Mouse (Mus musculus) midbrain, embryonic 10.5 days (tissue): ENCODE results near the gene Gm10376. TPM values are rescaled to one million over a fixed set of nuclear protein-coding genes. Genes with fewer than 3 reads are reported as not detected.
"Not testable (repeated sequence)": the region's sequence is repeated elsewhere in the genome, so short reads cannot be mapped to it uniquely, and the experiment has no call there.

Source experiments
- DNase-seq: peaks from one replicate; pipeline ENCODE4 v3.0.0-alpha.2; 2017; ENCODE audit warnings: low spot score
- H3K27ac ChIP-seq: fragments of 300-500 bp; sonication (generic); replicated peaks from 2 replicates; pipeline ENCODE4 v1.5.1; 2016; ENCODE audit warnings: mild to moderate bottlenecking
- H3K27me3 ChIP-seq: fragments of 300-500 bp; sonication (generic); 2 replicates; pipeline ENCODE4 v1.6.1; 2016; ENCODE audit warnings: low read depth, mild to moderate bottlenecking; ENCODE audit not compliant: poor library complexity, severe bottlenecking
- H3K36me3 ChIP-seq: fragments of 300-500 bp; sonication (generic); 2 replicates; pipeline ENCODE4 v1.6.1; 2016; ENCODE audit warnings: mild to moderate bottlenecking, moderate library complexity
- H3K4me1 ChIP-seq: fragments of 300-500 bp; sonication (generic); 2 replicates; pipeline ENCODE4 v1.6.1; 2016
- H3K4me3 ChIP-seq: fragments of 300-500 bp; sonication (generic); 2 replicates; pipeline ENCODE4 v1.5.1; 2016; ENCODE audit warnings: mild to moderate bottlenecking, moderate library complexity
- H3K9me3 ChIP-seq: fragments of 300-500 bp; sonication (generic); replicated peaks from 2 replicates; pipeline ENCODE4 v1.6.1; 2016; ENCODE audit warnings: mild to moderate bottlenecking
- WGBS: fragments of 180-500 bp; shearing (Covaris S2); methylation state at CpG from one replicate; pipeline ENCODE4 v1.1.7; 2016; 5-methylcytosine and 5-hydroxymethylcytosine counted together
- polyA plus RNA-seq: library from polyadenylated mRNA; unstranded; fragments of >200 nt; fragmentation: Nextera tagmentation; extraction: Ambion mirVana; gene quantifications from 2 replicates; pipeline ENCODE4 v1.2.1, GENCODE M21; 2016

Gene Gm10376
- not detected in 2 replicates for polyA plus RNA-seq

- not testable (repeated sequence) for DNase-seq, H3K4me1 ChIP-seq, H3K27ac ChIP-seq, H3K27me3 ChIP-seq, H3K36me3 ChIP-seq, H3K4me3 ChIP-seq, H3K9me3 ChIP-seq
Observed at GRCm38 (mm10) chr14:43015528-43015927, at the start of gene Gm10376. TSS of gene Gm10376 (minus strand) at chr14:43015628.

- H3K4me3 ChIP-seq, H3K27ac ChIP-seq, H3K27me3 ChIP-seq, H3K4me1 ChIP-seq, H3K9me3 ChIP-seq, DNase-seq, H3K36me3 ChIP-seq: not testable (repeated sequence)
- WGBS: 78% methylated on average over 4 of the region's 4 CpGs
Observed at GRCm38 (mm10) chr14:43060179-43060578, 44.8 kb upstream of the Gm10376 start.

DNA sequence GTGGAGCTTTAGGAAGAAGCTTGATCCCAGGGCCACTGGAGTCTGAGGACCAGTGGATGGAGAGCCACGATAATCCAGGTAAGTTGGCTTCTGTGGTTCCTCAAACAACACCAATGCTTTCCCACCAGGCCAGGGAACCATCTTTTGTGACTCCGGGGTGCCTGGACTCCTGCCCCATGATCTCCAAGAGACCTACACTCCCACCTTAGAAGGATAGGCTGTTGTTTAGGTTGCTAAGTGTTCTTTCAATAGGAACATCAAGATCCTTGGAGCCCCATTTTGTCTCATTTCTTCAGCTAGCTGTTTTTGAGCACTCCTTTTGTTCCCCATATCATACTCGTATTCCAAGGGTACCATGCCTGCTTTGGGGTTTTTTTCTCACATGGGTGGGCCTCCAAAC, 42.6 kb upstream of the Gm10376 start:
- not testable (repeated sequence) for DNase-seq, H3K27ac ChIP-seq
- WGBS: 84% methylated on average over 3 of the region's 3 CpGs

GRCm38 (mm10) chr14:42993524-42993923, 21.9 kb downstream of the Gm10376 start, which contains the start of gene Gm8082:
TSS of gene Gm8082 (minus strand) at chr14:42993624.
- WGBS: no CpG with 5 or more reads among the region's 1 CpGs
- H3K27ac ChIP-seq, H3K4me3 ChIP-seq, H3K27me3 ChIP-seq, DNase-seq, H3K4me1 ChIP-seq, H3K9me3 ChIP-seq, H3K36me3 ChIP-seq: not testable (repeated sequence)

More for the DNA sequence above, 42.6 kb upstream of the Gm10376 start:
- not testable (repeated sequence) for H3K4me3 ChIP-seq, H3K36me3 ChIP-seq, H3K27me3 ChIP-seq, H3K9me3 ChIP-seq, H3K4me1 ChIP-seq

Other genes starting within 250 kb of the Gm10376 start
- not detected in 2 replicates for gene Gm3015, start 246.8 kb downstream of the Gm10376 start, polyA plus RNA-seq
- gene Gm10377, start 217.6 kb downstream of the Gm10376 start, polyA plus RNA-seq: not detected in 2 replicates
- gene Gm21977, start 162.2 kb downstream of the Gm10376 start, polyA plus RNA-seq: not detected in 2 replicates
- not detected in 2 replicates for gene Gm8082, start 22.0 kb downstream of the Gm10376 start, polyA plus RNA-seq
- not detected in 2 replicates for gene Gm8094, start 61.0 kb upstream of the Gm10376 start, polyA plus RNA-seq
- not detected in 2 replicates for gene Gm8104, start 85.0 kb upstream of the Gm10376 start, polyA plus RNA-seq
- gene Gm7233, start 164.2 kb upstream of the Gm10376 start, polyA plus RNA-seq: not detected in 2 replicates
- not detected in 2 replicates for gene Gm8122, start 219.7 kb upstream of the Gm10376 start, polyA plus RNA-seq
- gene Gm8126, start 243.0 kb upstream of the Gm10376 start, polyA plus RNA-seq: not detected in 2 replicates